Mouse (Mus musculus): ENCODE data around the gene Grin2d. TPM values are rescaled to one million over a fixed set of nuclear protein-coding genes. Genes with fewer than 3 reads are reported as not detected.

The Grin2d gene
- polyA plus RNA-seq, 1 experiment from 2014 or later = 0.07 TPM

DNA sequence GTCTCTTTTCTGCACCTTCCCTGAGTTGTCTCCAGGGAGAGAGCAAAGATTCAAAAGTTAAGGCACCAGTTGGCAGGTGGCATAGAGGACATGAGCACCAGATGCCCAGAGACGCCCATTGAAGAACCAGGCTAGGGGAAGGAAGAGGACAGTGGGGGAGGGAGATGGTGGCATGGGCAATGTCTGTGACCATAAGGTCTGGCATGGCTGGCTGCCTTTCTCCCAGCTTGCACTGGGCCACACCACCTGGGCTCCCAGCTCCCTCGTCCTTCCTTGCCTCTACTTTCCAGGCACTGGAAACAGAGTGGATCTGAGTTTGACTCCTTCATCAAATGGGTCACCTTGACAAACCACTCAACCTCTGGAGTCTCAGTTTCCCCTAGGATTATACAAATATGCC lies 14.5 kb upstream of the Grin2d start:
- no peak overlapping the region for H3K4me3 ChIP-seq (ENCODE audit: low read depth, low read length)
- WGBS = 97% methylated on average over 2 of the region's 2 CpGs
- H3K27ac ChIP-seq (replicated peaks; ENCODE audit: low read depth, low read length) = no peak overlapping the region
- H3K27me3 ChIP-seq (ENCODE audit: control insufficient read depth, insufficient read depth, low read length) = no peaks in the 10 kb centered on the region
- H3K9me3 ChIP-seq (ENCODE audit: control insufficient read depth, low read length) = no peaks in the 10 kb centered on the region
- no peaks in the 10 kb centered on the region for H3K36me3 ChIP-seq (ENCODE audit: control insufficient read depth, insufficient read depth, low read length)
- H3K4me2 ChIP-seq (ENCODE audit: low read depth, severe bottlenecking) = no peak overlapping the region
- no peak for ATAC-seq (ENCODE audit: insufficient number of reproducible peaks, low FRiP score, low TSS enrichment, low read depth)
- no peak for DNase-seq (ENCODE audit: low spot score)
- no peaks in the 10 kb centered on the region for H3K4me1 ChIP-seq (ENCODE audit: control insufficient read depth, insufficient read depth, low read length)
- no peak overlapping the region for H3K9ac ChIP-seq (ENCODE audit: low read length)

DNA sequence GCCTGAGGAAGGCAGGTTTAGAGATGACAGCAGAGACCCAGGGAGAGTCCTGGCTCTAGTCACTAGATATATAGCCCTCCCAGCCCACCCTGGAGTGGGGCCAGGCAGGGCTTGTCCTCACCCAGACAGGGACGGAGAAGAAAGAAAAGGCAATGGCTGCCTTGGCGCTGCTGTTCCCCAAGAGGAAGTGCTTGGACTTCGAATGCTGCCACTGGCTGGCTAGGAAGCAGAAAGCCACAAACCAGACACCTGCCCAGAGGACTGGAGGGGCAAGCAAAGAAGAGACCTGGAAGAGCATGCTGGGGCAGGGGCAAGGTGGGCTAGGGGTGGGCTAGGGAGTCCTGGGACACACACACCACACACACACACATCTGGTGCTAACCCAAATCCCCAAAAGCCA lies 9.1 kb upstream of the Grin2d start:
- H3K4me2 ChIP-seq (ENCODE audit: low read depth, severe bottlenecking) = no peak overlapping the region
- ATAC-seq (ENCODE audit: insufficient number of reproducible peaks, low FRiP score, low TSS enrichment, low read depth) (no peak), DNase-seq (ENCODE audit: low spot score) (no peak)
- 67% methylated on average over 3 of the region's 3 CpGs for WGBS
- H3K4me1 ChIP-seq (ENCODE audit: control insufficient read depth, insufficient read depth, low read length) = no peaks in the 10 kb centered on the region
- peaks cover 9% of the 10 kb centered on the region for H3K36me3 ChIP-seq (ENCODE audit: control insufficient read depth, insufficient read depth, low read length)
- H3K9ac ChIP-seq (ENCODE audit: low read length) = no peak overlapping the region
- no peak overlapping the region for H3K27ac ChIP-seq (replicated peaks; ENCODE audit: low read depth, low read length)
- no peaks in the 10 kb centered on the region for H3K9me3 ChIP-seq (ENCODE audit: control insufficient read depth, low read length)
- H3K27me3 ChIP-seq (ENCODE audit: control insufficient read depth, insufficient read depth, low read length) = no peaks in the 10 kb centered on the region
- H3K4me3 ChIP-seq (ENCODE audit: low read depth, low read length) = no peak overlapping the region

DNA sequence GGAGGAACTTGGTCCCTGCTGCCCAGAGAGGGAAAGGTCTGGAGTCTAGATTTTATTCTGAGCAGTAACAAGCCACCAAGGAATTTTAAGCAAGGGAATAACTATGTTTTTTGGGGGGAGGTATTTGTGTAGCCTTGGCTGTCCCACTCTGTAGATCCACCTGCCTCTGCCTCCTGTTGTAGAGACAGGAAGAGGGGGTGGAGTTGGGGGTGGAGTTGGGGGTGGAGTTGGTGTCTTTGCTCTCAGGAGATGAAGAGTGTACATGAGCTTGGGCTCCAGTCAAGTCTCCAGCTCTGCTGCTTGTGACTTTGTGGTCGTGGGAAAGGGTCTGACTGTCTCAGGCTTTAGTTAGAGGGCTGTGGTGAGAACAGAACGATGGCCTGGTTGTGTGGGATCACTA lies 2.8 kb upstream of the Grin2d start:
- no peak overlapping the region for H3K9ac ChIP-seq (ENCODE audit: low read length)
- no peaks in the 10 kb centered on the region for H3K9me3 ChIP-seq (ENCODE audit: control insufficient read depth, low read length)
- no peak overlapping the region for H3K27ac ChIP-seq (replicated peaks; ENCODE audit: low read depth, low read length)
- no peak overlapping the region for H3K4me3 ChIP-seq (ENCODE audit: low read depth, low read length)
- H3K27me3 ChIP-seq (ENCODE audit: control insufficient read depth, insufficient read depth, low read length) = no peaks in the 10 kb centered on the region
- H3K4me2 ChIP-seq (ENCODE audit: low read depth, severe bottlenecking) = no peak overlapping the region
- WGBS = 96% methylated on average over 2 of the region's 2 CpGs
- peaks cover 26% of the 10 kb centered on the region for H3K36me3 ChIP-seq (ENCODE audit: control insufficient read depth, insufficient read depth, low read length)
- DNase-seq (ENCODE audit: low spot score) (no peak), ATAC-seq (ENCODE audit: insufficient number of reproducible peaks, low FRiP score, low TSS enrichment, low read depth) (no peak)
- no peaks in the 10 kb centered on the region for H3K4me1 ChIP-seq (ENCODE audit: control insufficient read depth, insufficient read depth, low read length)

DNA sequence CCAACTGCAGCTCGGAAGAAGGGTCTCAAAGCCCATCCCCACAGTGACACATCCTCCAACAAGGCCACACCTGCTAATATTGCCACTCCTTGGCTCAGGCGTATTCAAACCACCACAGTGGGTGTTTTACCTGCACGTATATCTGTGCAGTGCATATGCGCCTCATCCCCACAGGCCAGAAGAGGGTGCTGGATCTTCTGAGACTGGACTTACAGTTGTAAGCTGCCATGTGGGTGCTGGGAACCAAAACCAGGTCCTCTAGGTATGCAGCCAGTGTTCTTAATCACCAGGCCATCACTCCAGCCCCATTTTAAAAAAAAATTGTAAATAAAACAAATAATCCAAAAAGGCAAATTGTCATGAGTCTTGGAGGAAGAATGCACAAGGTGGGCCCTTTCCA lies 2.4 kb upstream of the Grin2d start:
- no peak overlapping the region for H3K27ac ChIP-seq (replicated peaks; ENCODE audit: low read depth, low read length)
- peaks cover 26% of the 10 kb centered on the region for H3K36me3 ChIP-seq (ENCODE audit: control insufficient read depth, insufficient read depth, low read length)
- 97% methylated on average over 4 of the region's 4 CpGs for WGBS
- ATAC-seq (ENCODE audit: insufficient number of reproducible peaks, low FRiP score, low TSS enrichment, low read depth) (no peak), DNase-seq (ENCODE audit: low spot score) (no peak)
- no peaks in the 10 kb centered on the region for H3K4me1 ChIP-seq (ENCODE audit: control insufficient read depth, insufficient read depth, low read length)
- H3K9ac ChIP-seq (ENCODE audit: low read length) = no peak overlapping the region
- no peak overlapping the region for H3K4me3 ChIP-seq (ENCODE audit: low read depth, low read length)
- H3K9me3 ChIP-seq (ENCODE audit: control insufficient read depth, low read length) = no peaks in the 10 kb centered on the region
- H3K27me3 ChIP-seq (ENCODE audit: control insufficient read depth, insufficient read depth, low read length) = no peaks in the 10 kb centered on the region
- no peak overlapping the region for H3K4me2 ChIP-seq (ENCODE audit: low read depth, severe bottlenecking)

DNA sequence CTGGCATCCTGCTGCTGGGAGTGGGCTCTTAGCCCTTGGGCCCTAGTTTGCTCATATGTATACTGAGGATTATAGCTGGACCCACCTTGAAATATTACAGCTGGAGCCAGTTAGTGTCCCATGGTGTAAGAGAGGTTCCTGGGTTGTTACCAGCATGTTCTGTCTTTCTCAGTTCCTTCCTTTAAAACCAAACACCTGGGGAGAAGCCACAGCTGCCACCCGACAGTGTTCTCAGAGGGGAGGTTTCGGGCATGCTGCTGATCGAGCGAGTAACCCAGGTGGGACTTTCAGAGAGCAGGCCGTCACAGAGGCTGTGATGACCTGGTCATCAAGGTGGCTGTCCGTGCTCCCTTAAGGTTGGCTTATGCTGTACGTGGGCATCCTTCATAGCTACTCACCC lies 1.3 kb downstream of the Grin2d start:
- ATAC-seq (ENCODE audit: insufficient number of reproducible peaks, low FRiP score, low TSS enrichment, low read depth) (no peak), DNase-seq (ENCODE audit: low spot score) (no peak)
- Histone ChIP-seq H3K9ac (ENCODE audit: low read length) (no peak overlapping the region), H3K36me3 (ENCODE audit: control insufficient read depth, insufficient read depth, low read length) (peaks cover 19% of the 10 kb centered on the region), H3K4me3 (ENCODE audit: low read depth, low read length) (no peak overlapping the region), H3K4me1 (ENCODE audit: control insufficient read depth, insufficient read depth, low read length) (peaks cover 8% of the 10 kb centered on the region), H3K9me3 (ENCODE audit: control insufficient read depth, low read length) (no peaks in the 10 kb centered on the region), H3K27ac (replicated peaks; ENCODE audit: low read depth, low read length) (no peak overlapping the region), H3K27me3 (ENCODE audit: control insufficient read depth, insufficient read depth, low read length) (no peaks in the 10 kb centered on the region), H3K4me2 (ENCODE audit: low read depth, severe bottlenecking) (no peak overlapping the region)
- WGBS = 93% methylated on average over 7 of the region's 7 CpGs

DNA sequence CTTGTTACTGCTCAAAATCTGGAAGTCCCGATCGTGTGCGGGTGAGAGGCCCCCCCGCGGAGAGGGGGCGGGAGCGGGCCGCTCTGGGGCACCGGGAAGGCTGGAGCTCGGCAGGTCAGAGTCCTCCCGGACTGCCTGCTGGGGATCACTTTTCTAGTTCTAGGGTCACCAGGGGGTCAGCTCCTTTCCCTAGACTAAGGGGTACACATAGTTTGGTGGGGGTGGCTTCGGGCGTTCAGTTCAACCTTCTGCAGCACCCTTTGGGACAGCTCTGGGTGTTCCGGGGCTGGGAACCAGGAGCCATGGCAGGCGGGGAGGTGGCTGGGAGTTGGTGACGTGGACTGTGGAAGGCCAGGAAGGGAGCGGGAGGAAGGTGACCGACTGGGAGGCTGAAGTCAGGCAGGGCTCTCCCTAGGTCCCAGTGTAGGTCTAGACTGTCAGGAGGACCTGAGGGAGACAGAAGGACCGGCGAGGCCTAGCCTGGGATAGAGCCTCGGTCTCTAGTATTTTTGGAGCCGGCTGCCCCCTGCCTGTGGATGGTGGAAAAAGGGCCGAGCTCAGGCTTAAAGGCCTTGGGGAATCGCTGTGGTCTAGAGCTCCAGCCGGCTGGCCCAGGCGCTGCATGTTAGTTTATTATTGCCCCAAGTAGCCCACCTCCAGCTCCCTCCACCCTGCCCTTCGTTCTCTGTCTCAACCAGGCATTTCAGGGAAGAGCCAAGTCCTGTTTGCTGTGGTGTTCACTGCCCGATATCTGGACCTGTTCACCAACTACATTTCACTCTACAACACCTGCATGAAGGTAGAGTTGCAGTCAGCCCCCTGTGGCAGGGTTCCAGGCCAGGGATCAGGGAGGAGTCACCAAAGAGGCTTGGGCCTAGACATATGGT lies 4.9 kb downstream of the Grin2d start:
- peaks cover 8% of the 10 kb centered on the region for H3K36me3 ChIP-seq (ENCODE audit: control insufficient read depth, insufficient read depth, low read length)
- peaks cover 35% of the 10 kb centered on the region for H3K27me3 ChIP-seq (ENCODE audit: control insufficient read depth, insufficient read depth, low read length)
- H3K4me3 ChIP-seq (ENCODE audit: low read depth, low read length) = peak overlapping the region; percentile 76
- peaks cover 24% of the 10 kb centered on the region for H3K4me1 ChIP-seq (ENCODE audit: control insufficient read depth, insufficient read depth, low read length)
- H3K9me3 ChIP-seq (ENCODE audit: control insufficient read depth, low read length) = no peaks in the 10 kb centered on the region
- H3K27ac ChIP-seq (replicated peaks; ENCODE audit: low read depth, low read length) = peak overlapping the region; percentile 78
- ATAC-seq (ENCODE audit: insufficient number of reproducible peaks, low FRiP score, low TSS enrichment, low read depth) (peak; percentile 28; the same call in 1 of the 2 replicates), DNase-seq (ENCODE audit: low spot score) (peak; percentile 72)
- whole genome bisulfite sequencing = 4% methylated on average over 28 of the region's 28 CpGs
- H3K4me2 ChIP-seq (ENCODE audit: low read depth, severe bottlenecking) = peak overlapping the region; percentile 83
- peak overlapping the region; percentile 85 for H3K9ac ChIP-seq (ENCODE audit: low read length)

DNA sequence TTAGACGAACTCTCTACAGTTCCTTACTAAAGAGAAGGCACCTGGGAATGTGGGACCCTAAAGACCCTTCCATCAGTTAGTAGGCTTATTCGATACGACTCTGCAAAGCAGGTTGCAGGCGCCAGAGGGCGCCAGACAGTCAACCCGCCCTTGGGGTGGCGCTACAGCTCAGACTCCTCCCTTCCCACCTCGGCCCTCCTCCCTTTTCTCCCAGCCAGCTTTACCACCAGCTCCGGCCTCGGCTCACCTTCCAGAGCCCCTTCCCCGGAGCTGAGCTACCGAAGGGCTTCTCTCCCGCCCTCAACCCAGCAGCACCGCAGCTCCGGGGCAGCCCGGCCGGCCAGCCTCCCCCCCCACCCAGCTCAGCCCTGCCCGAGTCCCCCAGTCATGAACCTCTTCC lies 5.6 kb downstream of the Grin2d start, which contains the start of gene Kdelr1:
Kdelr1 (plus strand) TSS at position 149 of the 400 bp plus-strand sequence.
- H3K9ac ChIP-seq (ENCODE audit: low read length) = peak within 1 kb of the TSS; percentile 85
- peaks cover 28% of the 10 kb centered on the region for H3K4me1 ChIP-seq (ENCODE audit: control insufficient read depth, insufficient read depth, low read length)
- H3K4me2 ChIP-seq (ENCODE audit: low read depth, severe bottlenecking) = peak within 1 kb of the TSS; percentile 83
- H3K4me3 ChIP-seq (ENCODE audit: low read depth, low read length) = peak within 1 kb of the TSS; percentile 76
- H3K27ac ChIP-seq (replicated peaks; ENCODE audit: low read depth, low read length) = peak within 1 kb of the TSS; percentile 78
- peaks cover 41% of the 10 kb centered on the region for H3K27me3 ChIP-seq (ENCODE audit: control insufficient read depth, insufficient read depth, low read length)
- DNase-seq (ENCODE audit: low spot score) (peak; percentile 95), ATAC-seq (ENCODE audit: insufficient number of reproducible peaks, low FRiP score, low TSS enrichment, low read depth) (peak; percentile 77)
- WGBS = under 1% methylated on average over 15 of the region's 18 CpGs
- no peaks in the 10 kb centered on the region for H3K9me3 ChIP-seq (ENCODE audit: control insufficient read depth, low read length)
- H3K36me3 ChIP-seq (ENCODE audit: control insufficient read depth, insufficient read depth, low read length) = peaks cover 8% of the 10 kb centered on the region

DNA sequence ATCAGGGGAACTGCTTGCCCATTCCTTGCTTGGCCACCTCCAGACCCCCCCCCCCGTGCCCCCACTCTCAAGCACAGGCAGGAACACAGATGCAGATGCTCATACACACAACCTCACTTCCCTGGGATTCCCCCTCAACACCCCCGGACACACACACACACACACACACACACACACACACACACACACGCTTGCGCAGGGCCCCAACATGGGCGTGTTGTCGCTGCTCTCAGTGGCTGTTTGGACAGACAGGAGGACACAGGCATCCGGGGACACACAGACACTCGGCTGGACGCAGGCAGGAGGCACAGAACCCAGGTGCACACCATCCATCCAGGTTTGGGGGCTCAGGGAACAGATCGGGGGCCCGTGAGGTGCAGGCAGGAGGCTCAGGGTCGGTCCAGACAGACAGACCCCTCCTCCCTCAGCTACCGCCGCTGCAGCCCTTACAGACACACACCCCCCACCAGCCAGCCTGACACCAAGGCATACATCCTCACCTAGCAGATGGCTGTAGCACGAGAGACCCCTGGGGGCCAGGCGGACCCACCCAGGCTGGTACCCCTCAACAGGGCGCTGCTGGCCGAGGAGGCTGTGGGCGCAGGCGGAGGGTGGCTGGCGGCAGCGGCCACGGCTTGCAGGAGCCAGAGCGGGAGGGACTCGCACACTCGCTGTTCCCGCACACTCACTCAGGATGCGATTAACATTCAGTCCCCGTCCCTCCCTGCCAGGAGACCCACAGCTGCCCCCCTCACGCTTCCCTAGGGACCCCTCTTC lies 7.7 kb downstream of the Grin2d start:
- H3K4me2 ChIP-seq (ENCODE audit: low read depth, severe bottlenecking) = peak overlapping the region; percentile 55
- H3K9ac ChIP-seq (ENCODE audit: low read length) = peak overlapping the region; percentile 27; the same call in 1 of the 2 replicates
- no peak overlapping the region for H3K27ac ChIP-seq (replicated peaks; ENCODE audit: low read depth, low read length)
- H3K4me3 ChIP-seq (ENCODE audit: low read depth, low read length) = peak overlapping the region; percentile 21
- WGBS = 2% methylated on average over 29 of the region's 30 CpGs
- ATAC-seq (ENCODE audit: insufficient number of reproducible peaks, low FRiP score, low TSS enrichment, low read depth) (no peak), DNase-seq (ENCODE audit: low spot score) (no peak)
- H3K9me3 ChIP-seq (ENCODE audit: control insufficient read depth, low read length) = no peaks in the 10 kb centered on the region
- peaks cover 54% of the 10 kb centered on the region for H3K27me3 ChIP-seq (ENCODE audit: control insufficient read depth, insufficient read depth, low read length)
- H3K36me3 ChIP-seq (ENCODE audit: control insufficient read depth, insufficient read depth, low read length) = peaks cover 3% of the 10 kb centered on the region
- H3K4me1 ChIP-seq (ENCODE audit: control insufficient read depth, insufficient read depth, low read length) = peaks cover 31% of the 10 kb centered on the region
